Mouse (Mus musculus): ENCODE data around the gene Polr3e.

- TF ChIP-seq CTCF (IDR thresholded peaks at IDR 0.05; ENCODE audit: borderline replicate concordance, extremely low read depth, insufficient read depth, insufficient read length) = no peak
- no peak for TF ChIP-seq POLR2A (IDR thresholded peaks at IDR 0.05; ENCODE audit: borderline replicate concordance, extremely low read depth, insufficient read depth, insufficient read length, poor library complexity, severe bottlenecking)
Observed at GRCm38 (mm10) chr7:120902931-120903330, 14.6 kb upstream of the Polr3e start.

Data from brain, embryonic 14.5 days (tissue).